Mouse (Mus musculus): ENCODE results near the gene 9530077C05Rik.

GRCm38 (mm10) chr9:22484562-22485308, 73.4 kb downstream of the 9530077C05Rik start:
- TF ChIP-seq POLR2A (IDR thresholded peaks at IDR 0.05; ENCODE audit: extremely low read depth, insufficient read depth, low read length) (no peak), CTCF (IDR thresholded peaks at IDR 0.05; ENCODE audit: low read depth, low read length) (no peak)
